Mouse (Mus musculus): Measurements from ENCODE around the gene Ptgfrn.

Gene Ptgfrn

GRCm38 (mm10) chr3:101037984-101038545 is 72.0 kb downstream of the Ptgfrn start:
- no peak for DNase-seq (ENCODE audit: low spot score)

GRCm38 (mm10) chr3:101036001-101036400 is 74.1 kb downstream of the Ptgfrn start:
- no peak for DNase-seq (ENCODE audit: low spot score)

GRCm38 (mm10) chr3:101034509-101034908 is 75.6 kb downstream of the Ptgfrn start:
- DNase-seq (ENCODE audit: low spot score) = no peak

- no peak for DNase-seq (ENCODE audit: low spot score)
Observed at GRCm38 (mm10) chr3:101033644-101034043, 76.4 kb downstream of the Ptgfrn start.

- DNase-seq (ENCODE audit: low spot score) = no peak
Observed at GRCm38 (mm10) chr3:101031456-101032142, 78.5 kb downstream of the Ptgfrn start.

- DNase-seq (ENCODE audit: low spot score) = no peak
Observed at GRCm38 (mm10) chr3:101030630-101031029, 79.4 kb downstream of the Ptgfrn start.

- no peak for DNase-seq (ENCODE audit: low spot score)
Observed at GRCm38 (mm10) chr3:101029339-101029738, 80.7 kb downstream of the Ptgfrn start, which contains the start of gene Cd101. Gene Cd101 (minus strand): TSS chr3:101029556.

- no peak for DNase-seq (ENCODE audit: low spot score)
Observed at GRCm38 (mm10) chr3:101026741-101027140, 83.3 kb downstream of the Ptgfrn start.

GRCm38 (mm10) chr3:101022967-101023366 is 87.1 kb downstream of the Ptgfrn start:
- DNase-seq (ENCODE audit: low spot score) = no peak

- DNase-seq (ENCODE audit: low spot score) = no peak
Observed at GRCm38 (mm10) chr3:101021481-101022051, 88.5 kb downstream of the Ptgfrn start.

- no peak for DNase-seq (ENCODE audit: low spot score)
Observed at GRCm38 (mm10) chr3:101021073-101021472, 89.0 kb downstream of the Ptgfrn start.

GRCm38 (mm10) chr3:101018494-101018893 is 91.6 kb downstream of the Ptgfrn start:
- no peak for DNase-seq (ENCODE audit: low spot score)

GRCm38 (mm10) chr3:101016050-101016449 is 94.0 kb downstream of the Ptgfrn start:
- no peak for DNase-seq (ENCODE audit: low spot score)

- no peak for DNase-seq (ENCODE audit: low spot score)
Observed at GRCm38 (mm10) chr3:101015254-101015653, 94.8 kb downstream of the Ptgfrn start.

GRCm38 (mm10) chr3:101013536-101013935 is 96.5 kb downstream of the Ptgfrn start:
- DNase-seq (ENCODE audit: low spot score) = no peak

GRCm38 (mm10) chr3:101013005-101013404 is 97.1 kb downstream of the Ptgfrn start:
- no peak for DNase-seq (ENCODE audit: low spot score)

- DNase-seq (ENCODE audit: low spot score) = no peak
Observed at GRCm38 (mm10) chr3:101012597-101012996, 97.5 kb downstream of the Ptgfrn start.

- DNase-seq (ENCODE audit: low spot score) = no peak
Observed at GRCm38 (mm10) chr3:101012131-101012571, 97.9 kb downstream of the Ptgfrn start.

- DNase-seq (ENCODE audit: low spot score) = no peak
Observed at GRCm38 (mm10) chr3:101011203-101011600, 98.9 kb downstream of the Ptgfrn start.

- no peak for DNase-seq (ENCODE audit: low spot score)
Observed at GRCm38 (mm10) chr3:101010589-101011202, 99.4 kb downstream of the Ptgfrn start.

GRCm38 (mm10) chr3:101007112-101007782 is 102.8 kb downstream of the Ptgfrn start:
- DNase-seq (ENCODE audit: low spot score) = no peak

GRCm38 (mm10) chr3:101005392-101005791 is 104.7 kb downstream of the Ptgfrn start:
- DNase-seq (ENCODE audit: low spot score) = no peak

Measured in testis, postnatal 10 days (tissue).